Mouse (Mus musculus) cerebellum, postnatal 14 days (tissue): Measurements from ENCODE around the gene Wtip.
A peak's percentile ranks its signal among the peaks of the same experiment; 100 is the strongest.
"Not testable (repeated sequence)": the region's sequence is repeated elsewhere in the genome, so short reads cannot be mapped to it uniquely, and the experiment has no call there.

Experiments
- DNase-seq, 2 experiments: peaks; one replicate each; pipeline ENCODE4 v3.0.0; 2021; ENCODE audit warnings: mixed read lengths in 2 of 2

Wtip gene

DNA sequence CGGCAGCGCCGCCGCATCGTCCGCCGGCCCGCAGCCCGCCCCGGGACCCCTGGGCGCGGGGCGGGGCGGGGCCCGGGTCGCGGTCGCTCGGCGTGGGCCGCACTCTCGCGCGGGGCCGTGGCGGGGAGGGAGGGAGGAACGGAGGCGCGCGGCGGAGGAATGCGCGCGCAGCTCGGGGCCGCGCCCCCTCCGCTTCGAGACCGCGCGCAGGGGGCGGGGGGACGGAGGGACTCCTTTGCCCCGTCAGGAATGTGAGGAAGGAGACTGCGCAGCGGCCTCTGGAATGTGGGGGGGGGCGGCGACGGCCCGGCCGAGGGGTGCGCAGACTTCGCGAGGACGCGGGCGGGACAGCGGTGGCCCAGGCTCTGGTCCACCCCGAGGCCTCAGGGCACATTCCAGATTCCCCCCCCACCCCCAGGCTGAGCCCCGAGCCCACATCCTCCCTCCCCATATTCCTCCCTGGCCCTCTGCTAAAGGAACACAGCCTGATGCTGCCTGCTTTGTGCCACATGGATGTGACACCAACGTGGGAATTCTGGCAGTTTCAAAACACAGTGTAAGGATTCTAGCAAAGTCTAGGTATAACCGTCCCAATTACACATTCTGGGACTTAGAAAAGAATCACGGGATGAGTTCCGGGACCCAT lies at the start of gene Wtip:
Gene Wtip (minus strand): TSS at position 152 of the 646 bp plus-strand sequence.
- peak; percentile 74 to 85 for DNase-seq

- DNase-seq, result not testable (repeated sequence)
Measured at GRCm38 (mm10) chr7:34176241-34176640, 43.2 kb upstream of the Wtip start.

DNA sequence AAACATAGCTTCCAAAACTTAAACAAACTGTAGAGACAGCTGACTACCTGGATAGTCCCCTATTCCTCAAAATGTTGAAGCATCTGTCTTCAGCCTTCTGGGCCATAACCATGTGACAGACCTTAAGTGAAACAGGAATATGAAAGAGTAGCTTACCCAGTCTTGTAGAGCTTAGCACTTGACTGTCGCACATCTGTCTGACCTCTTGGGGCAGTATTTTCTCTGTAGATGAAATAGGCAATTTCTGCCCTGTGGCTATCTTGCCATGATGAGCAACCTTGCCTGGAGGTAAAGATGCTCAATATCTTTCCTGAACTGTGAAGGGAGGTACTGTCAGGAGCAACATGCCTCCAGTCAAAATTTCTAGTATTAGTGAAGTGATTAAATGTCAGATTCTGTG lies 39.2 kb upstream of the Wtip start:
- DNase-seq, result no peak

DNA sequence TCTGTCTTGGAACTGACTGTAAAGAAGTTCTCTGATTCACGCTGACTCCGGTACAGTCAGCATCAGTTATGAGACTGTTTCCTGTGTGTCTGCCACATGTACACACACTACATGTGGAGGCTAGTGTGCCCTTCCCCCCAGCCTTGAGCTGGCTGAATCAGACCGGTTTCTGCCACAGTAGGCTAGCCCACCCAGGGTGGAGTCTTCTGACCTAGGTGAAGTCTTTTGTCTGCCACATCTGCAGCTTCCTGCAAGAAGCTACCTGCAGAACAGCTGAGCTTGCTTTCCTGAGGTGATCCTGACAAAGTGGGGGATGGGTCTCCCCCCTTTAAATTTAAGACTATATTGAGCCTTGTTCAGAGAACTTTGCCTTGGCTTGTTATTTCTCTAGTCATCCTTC lies 36.4 kb upstream of the Wtip start, which contains the start of gene Uba2:
Gene Uba2 (minus strand): TSS at position 146 of the 400 bp plus-strand sequence.
- no peak for DNase-seq

- peak; percentile 95 to 97 for DNase-seq
Measured at GRCm38 (mm10) chr7:34168470-34169251, 35.6 kb upstream of the Wtip start.

DNA sequence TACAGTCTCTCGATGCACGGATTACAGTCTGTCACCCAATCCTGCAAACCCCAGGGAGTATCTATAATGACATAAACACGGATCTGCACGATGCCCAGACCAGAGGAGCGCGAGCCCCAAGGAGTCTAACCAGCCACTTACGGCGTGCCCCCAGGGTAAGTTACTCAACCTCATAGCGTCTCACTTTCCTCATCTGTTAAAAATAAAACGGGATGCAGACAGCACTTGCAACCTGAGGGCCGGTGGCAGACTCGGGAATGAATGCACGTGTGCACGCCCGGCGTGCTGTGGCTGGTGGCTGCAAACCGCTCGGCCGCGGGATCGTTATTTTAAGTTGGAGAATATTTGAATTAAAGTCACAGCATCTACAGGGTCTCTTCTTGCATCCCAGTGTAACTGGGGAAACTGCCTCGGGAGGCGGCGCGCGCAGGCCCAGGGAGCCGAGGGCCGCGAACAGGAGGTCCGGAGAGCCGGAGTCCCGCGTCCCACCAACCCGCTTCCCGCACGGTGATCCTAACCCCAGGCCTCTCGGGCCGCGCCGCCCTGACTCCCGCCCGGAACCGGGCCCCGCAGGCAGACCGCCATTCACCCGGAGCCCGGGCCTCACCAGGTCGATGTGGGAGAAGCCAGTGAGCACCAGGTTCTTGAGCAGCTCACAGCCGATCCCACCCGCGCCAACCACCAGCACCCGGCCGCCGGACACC lies 34.9 kb upstream of the Wtip start:
- no peak for DNase-seq

GRCm38 (mm10) chr7:34166850-34167249 lies 33.8 kb upstream of the Wtip start:
- DNase-seq, result peak; percentile 13 to 35

- DNase-seq, result no peak
Measured at GRCm38 (mm10) chr7:34165999-34166398, 32.9 kb upstream of the Wtip start.

- no peak for DNase-seq
Measured at GRCm38 (mm10) chr7:34164671-34165070, 31.6 kb upstream of the Wtip start.

GRCm38 (mm10) chr7:34159167-34159566 lies 26.1 kb upstream of the Wtip start:
- no peak for DNase-seq

GRCm38 (mm10) chr7:34157994-34158393 lies 24.9 kb upstream of the Wtip start:
- DNase-seq, result no peak

GRCm38 (mm10) chr7:34147193-34147592 lies 14.1 kb upstream of the Wtip start:
- DNase-seq, result no peak

DNA sequence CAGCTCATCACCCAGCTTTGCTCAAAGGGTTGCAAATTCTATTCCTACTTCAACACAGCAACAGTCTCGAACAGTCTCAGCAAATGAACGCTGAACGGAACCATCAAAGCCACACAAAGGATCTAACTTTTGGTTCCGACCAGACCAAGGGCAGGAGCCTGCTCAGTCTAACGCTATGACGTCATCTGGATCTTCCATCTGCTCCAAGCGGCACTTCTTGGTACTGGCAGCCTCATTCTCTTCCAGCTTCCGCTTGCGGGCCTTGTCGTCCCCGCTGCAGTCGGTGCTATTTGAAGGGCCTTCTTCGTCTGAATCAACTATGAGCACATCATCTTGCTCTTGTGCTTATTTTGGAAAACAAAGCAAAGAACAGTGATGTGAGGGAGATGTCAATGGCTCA lies 8.1 kb upstream of the Wtip start:
- no peak for DNase-seq

DNA sequence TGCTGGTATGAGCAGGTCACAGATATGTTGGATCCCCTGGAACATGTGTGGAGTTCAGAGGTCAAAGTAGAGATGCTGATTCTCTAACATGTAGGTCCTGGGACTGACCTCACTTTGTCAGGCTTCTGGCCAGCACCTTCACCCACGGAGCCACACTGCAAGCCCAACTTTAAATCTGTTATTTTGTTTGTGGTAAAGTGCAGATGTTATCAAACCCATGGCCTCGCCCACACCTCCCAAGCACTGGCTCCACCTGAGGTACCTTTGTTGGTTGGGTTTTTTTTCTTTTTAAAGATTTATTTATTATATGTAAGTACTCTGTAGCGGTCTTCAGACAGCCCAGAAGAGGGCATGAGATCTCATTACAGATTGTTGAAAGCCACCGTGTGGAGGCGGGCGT lies 6.4 kb upstream of the Wtip start:
- no peak for DNase-seq

DNA sequence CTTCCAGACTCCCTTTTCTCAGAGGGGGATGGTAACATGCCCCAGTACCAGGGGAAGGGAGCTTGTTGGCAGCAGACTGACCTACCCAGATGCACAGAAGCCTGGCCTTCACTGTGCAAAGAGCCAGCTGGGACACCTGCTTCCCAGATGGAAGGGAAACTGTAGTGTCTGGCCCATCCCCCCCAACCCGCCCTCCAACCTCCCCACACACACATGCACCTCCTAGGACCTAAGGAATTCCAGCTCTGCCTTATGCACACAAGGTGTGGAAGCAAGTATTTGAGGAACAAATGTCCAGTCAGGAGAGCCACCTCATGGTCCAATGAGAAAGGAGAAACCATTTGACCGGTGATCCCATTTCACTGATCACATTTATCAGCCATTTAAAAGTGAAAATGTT lies 1.3 kb upstream of the Wtip start:
- DNase-seq, result no peak

DNA sequence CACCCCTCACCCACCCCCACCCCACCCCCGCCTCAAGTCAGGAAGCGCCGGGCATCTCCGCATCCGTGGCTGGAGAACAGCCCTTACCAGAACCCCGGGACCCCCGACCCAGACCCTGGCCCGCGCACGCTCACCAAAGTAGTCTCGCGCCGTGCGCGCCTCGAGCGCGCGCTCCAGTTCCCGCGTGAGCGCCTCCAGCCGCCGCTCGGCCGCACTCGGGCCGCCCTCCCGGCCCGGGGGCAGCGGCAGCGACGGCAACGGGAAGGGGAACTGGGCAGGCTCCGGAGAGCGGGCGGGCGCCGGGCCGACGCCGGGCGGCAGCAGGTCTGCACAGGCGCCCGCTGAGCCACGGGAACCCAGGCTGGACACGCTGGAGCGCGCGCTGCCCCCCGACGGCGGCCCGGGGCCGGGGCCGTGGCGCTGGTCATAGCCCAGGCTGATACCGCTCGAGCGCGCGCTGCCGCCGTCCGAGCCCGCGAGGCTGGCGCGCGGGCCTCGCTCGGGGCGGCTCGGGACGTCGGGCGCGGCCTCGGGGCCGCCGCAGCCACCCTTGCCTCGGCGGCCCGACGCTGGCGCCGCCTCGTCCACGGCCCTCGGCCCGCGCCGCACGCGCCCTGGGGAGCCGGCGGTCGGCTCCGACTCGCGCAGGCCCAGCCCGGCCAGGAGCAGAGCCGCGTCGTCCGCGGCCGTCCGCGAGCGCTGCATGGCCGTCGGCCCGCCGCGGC lies 551 bp downstream of the Wtip start:
- peak; percentile 45 to 63 for DNase-seq

DNA sequence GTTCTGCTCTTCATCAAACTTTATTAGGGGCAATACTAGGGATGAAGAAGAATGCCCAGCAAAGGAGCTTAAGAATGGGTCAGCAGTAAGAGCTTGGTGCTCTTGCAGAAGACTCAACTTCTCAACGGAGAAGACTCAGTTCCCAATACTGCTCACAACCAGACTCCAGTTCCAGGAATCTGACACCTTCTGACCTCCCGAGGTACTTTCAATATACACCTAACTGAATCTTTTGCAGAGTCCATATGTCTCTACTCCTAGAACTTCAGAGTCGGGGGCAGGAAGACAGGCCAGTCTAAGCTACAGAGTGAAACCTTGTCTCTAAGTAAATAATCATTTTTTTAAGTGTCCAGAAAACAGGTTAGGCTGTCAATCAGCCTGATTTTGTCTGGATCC lies 1.1 kb downstream of the Wtip start:
- no peak for DNase-seq

DNA sequence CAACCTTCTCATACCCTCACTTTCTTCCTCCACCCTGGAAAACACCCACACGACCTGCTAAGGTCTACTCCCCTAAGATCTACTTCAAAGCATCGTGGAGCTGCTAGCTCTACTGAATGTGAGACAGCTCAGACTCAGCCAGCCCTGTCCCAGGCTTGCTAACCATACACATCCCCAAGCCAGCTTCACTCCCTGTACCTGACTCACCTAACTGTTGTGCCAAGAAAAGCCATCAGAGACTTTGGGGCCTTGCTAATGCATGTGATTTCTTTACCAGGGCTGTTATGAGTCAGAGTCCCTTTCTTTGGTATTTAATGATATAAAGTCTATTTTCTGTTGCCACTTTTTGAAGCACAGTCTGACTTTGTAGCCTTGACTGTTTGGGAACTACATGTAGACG lies 1.9 kb downstream of the Wtip start:
- no peak for DNase-seq

DNA sequence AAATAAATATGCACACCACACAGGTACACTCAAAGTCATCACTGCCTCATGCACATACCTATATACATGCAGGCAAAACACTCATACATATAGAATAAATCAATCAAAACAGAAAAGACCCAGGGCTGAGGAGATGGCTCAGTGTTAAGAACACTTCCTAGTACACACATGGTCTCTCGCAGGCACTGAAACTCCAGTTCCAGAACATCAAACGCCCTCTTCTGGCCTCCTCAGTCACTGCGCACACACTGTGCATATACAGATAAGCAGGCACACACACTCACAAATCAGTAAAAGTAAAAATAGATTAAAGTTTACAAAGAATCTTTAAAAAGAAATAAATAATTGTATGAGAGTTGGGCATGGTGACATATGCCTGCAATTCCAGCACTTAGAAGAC lies 6.8 kb downstream of the Wtip start:
- no peak for DNase-seq

- no peak for DNase-seq
Measured at GRCm38 (mm10) chr7:34125346-34125745, 7.7 kb downstream of the Wtip start.

- DNase-seq, result peak; percentile 30 to 32
Measured at GRCm38 (mm10) chr7:34122987-34123720, 9.9 kb downstream of the Wtip start.

GRCm38 (mm10) chr7:34120636-34121035 lies 12.4 kb downstream of the Wtip start:
- not testable (repeated sequence) for DNase-seq
